Mouse (Mus musculus): ENCODE results near the gene Flnc.
"Not testable (repeated sequence)": the region's sequence is repeated elsewhere in the genome, so short reads cannot be mapped to it uniquely, and the experiment has no call there.

- not testable (repeated sequence) for TF ChIP-seq CTCF (IDR thresholded peaks at IDR 0.05; ENCODE audit: insufficient read depth, low read length); POLR2A (IDR thresholded peaks at IDR 0.05; ENCODE audit: borderline replicate concordance, extremely low read depth, low read depth, low read length)
Measured at GRCm38 (mm10) chr6:29390500-29390899, 42.6 kb upstream of the Flnc start.
